Mouse (Mus musculus) small intestine, adult 2 months (tissue): ENCODE measurements around the gene Cnnm2.

Source experiments
- CTCF ChIP-seq: fragments of 200-500 bp; IDR thresholded peaks from 2 replicates; pipeline ENCODE4 v1.5.1; 2012; ENCODE audit warnings: low read depth, mild to moderate bottlenecking, control low read depth, inconsistent platforms, low read length, moderate library complexity, mixed read lengths; ENCODE audit not compliant: insufficient replicate concordance, insufficient read length; ENCODE audit errors: extremely low read depth
- POLR2A ChIP-seq: fragments of 200-500 bp; IDR thresholded peaks from 2 replicates; pipeline ENCODE4 v1.6.1; 2012; ENCODE audit warnings: low read depth, mild to moderate bottlenecking, control low read depth, inconsistent platforms, low read length, moderate library complexity

GRCm38 (mm10) chr19:46785633-46786032 is 24.2 kb downstream of the Cnnm2 start:
- TF ChIP-seq POLR2A (no peak), CTCF (no peak)
